Mouse (Mus musculus): ENCODE data around the gene Carmil3.

GRCm38 (mm10) chr14:55551347-55551746 lies 60.9 kb downstream of the Carmil3 start:
- TF ChIP-seq POLR2A (IDR thresholded peaks at IDR 0.05; ENCODE audit: extremely low read depth, insufficient read depth, low read length): no peak
- TF ChIP-seq CTCF (IDR thresholded peaks at IDR 0.05; ENCODE audit: low read depth, low read length): no peak
